Mouse (Mus musculus): ENCODE data around the gene Pdzrn3. TPM values are rescaled to one million over a fixed set of nuclear protein-coding genes. Genes with fewer than 3 reads are reported as not detected.

Gene Pdzrn3
- polyA plus RNA-seq, 1 experiment from 2014 or later: 22.9 TPM

GRCm38 (mm10) chr6:101303501-101303900 lies 74.2 kb downstream of the Pdzrn3 start:
- H3K9me3 ChIP-seq (replicated peaks): no peaks in the 10 kb centered on the region
- no peak overlapping the region for H3K27ac ChIP-seq (replicated peaks)
- H3K9ac ChIP-seq (replicated peaks): no peak overlapping the region
- peaks cover 7% of the 10 kb centered on the region for H3K4me1 ChIP-seq
- no peaks in the 10 kb centered on the region for H3K27me3 ChIP-seq (replicated peaks)
- H3K4me3 ChIP-seq (replicated peaks): no peak overlapping the region
- no peak for ATAC-seq (ENCODE audit: low FRiP score)
- no peaks in the 10 kb centered on the region for H3K36me3 ChIP-seq
- 85% methylated on average over 1 of the region's 1 CpGs for WGBS
- H3K4me2 ChIP-seq: no peak overlapping the region

GRCm38 (mm10) chr6:101301154-101301553 lies 76.5 kb downstream of the Pdzrn3 start:
- Histone ChIP-seq H3K4me2 (no peak overlapping the region), H3K4me1 (no peaks in the 10 kb centered on the region), H3K27me3 (replicated peaks) (no peaks in the 10 kb centered on the region), H3K4me3 (replicated peaks) (no peak overlapping the region), H3K27ac (replicated peaks) (no peak overlapping the region), H3K36me3 (no peaks in the 10 kb centered on the region), H3K9me3 (replicated peaks) (no peaks in the 10 kb centered on the region), H3K9ac (replicated peaks) (no peak overlapping the region)
- WGBS: 84% methylated on average over 8 of the region's 8 CpGs
- no peak for ATAC-seq (ENCODE audit: low FRiP score)

- H3K9ac ChIP-seq (replicated peaks): no peak overlapping the region
- no peaks in the 10 kb centered on the region for H3K27me3 ChIP-seq (replicated peaks)
- H3K4me1 ChIP-seq: 0 out of 2 replicates have a peak, but pooled peaks cover 5% of the 10 kb centered on the region
- H3K9me3 ChIP-seq (replicated peaks): no peaks in the 10 kb centered on the region
- no peaks in the 10 kb centered on the region for H3K36me3 ChIP-seq
- H3K27ac ChIP-seq (replicated peaks): no peak overlapping the region
- no peak overlapping the region for H3K4me3 ChIP-seq (replicated peaks)
- H3K4me2 ChIP-seq: no peak overlapping the region
- no peak for ATAC-seq (ENCODE audit: low FRiP score)
- 98% methylated on average over 2 of the region's 2 CpGs for WGBS
Observed at GRCm38 (mm10) chr6:101299434-101299833, 78.3 kb downstream of the Pdzrn3 start.

- H3K27ac ChIP-seq (replicated peaks): no peak overlapping the region
- H3K27me3 ChIP-seq (replicated peaks): no peaks in the 10 kb centered on the region
- no peak overlapping the region for H3K9ac ChIP-seq (replicated peaks)
- no peaks in the 10 kb centered on the region for H3K9me3 ChIP-seq (replicated peaks)
- ATAC-seq (ENCODE audit: low FRiP score): no peak
- 0 out of 2 replicates have a peak, but pooled peaks cover 5% of the 10 kb centered on the region for H3K4me1 ChIP-seq
- WGBS: 89% methylated on average over 15 of the region's 15 CpGs
- H3K4me3 ChIP-seq (replicated peaks): no peak overlapping the region
- no peak overlapping the region for H3K4me2 ChIP-seq
- H3K36me3 ChIP-seq: no peaks in the 10 kb centered on the region
Observed at GRCm38 (mm10) chr6:101297563-101298520, 79.9 kb downstream of the Pdzrn3 start.

GRCm38 (mm10) chr6:101296997-101297396 lies 80.7 kb downstream of the Pdzrn3 start:
- Histone ChIP-seq H3K27ac (replicated peaks) (no peak overlapping the region), H3K27me3 (replicated peaks) (no peaks in the 10 kb centered on the region), H3K36me3 (no peaks in the 10 kb centered on the region), H3K4me1 (0 out of 2 replicates have a peak, but pooled peaks cover 5% of the 10 kb centered on the region), H3K9me3 (replicated peaks) (no peaks in the 10 kb centered on the region), H3K4me3 (replicated peaks) (no peak overlapping the region), H3K9ac (replicated peaks) (no peak overlapping the region), H3K4me2 (no peak overlapping the region)
- 90% methylated on average over 8 of the region's 8 CpGs for WGBS
- ATAC-seq (ENCODE audit: low FRiP score): no peak

- no peak overlapping the region for H3K27ac ChIP-seq (replicated peaks)
- H3K4me2 ChIP-seq: no peak overlapping the region
Observed at GRCm38 (mm10) chr6:101296280-101296679, 81.4 kb downstream of the Pdzrn3 start.

GRCm38 (mm10) chr6:101293036-101293572 lies 84.6 kb downstream of the Pdzrn3 start:
- Histone ChIP-seq H3K4me3 (replicated peaks) (no peak overlapping the region), H3K9ac (replicated peaks) (no peak overlapping the region), H3K4me1 (0 out of 2 replicates have a peak, but pooled peaks cover 5% of the 10 kb centered on the region), H3K27me3 (replicated peaks) (no peaks in the 10 kb centered on the region), H3K9me3 (replicated peaks) (no peaks in the 10 kb centered on the region), H3K4me2 (no peak overlapping the region), H3K27ac (replicated peaks) (no peak overlapping the region), H3K36me3 (no peaks in the 10 kb centered on the region)
- no peak for ATAC-seq (ENCODE audit: low FRiP score)
- 90% methylated on average over 12 of the region's 12 CpGs for WGBS

More at GRCm38 (mm10) chr6:101296280-101296679, 81.4 kb downstream of the Pdzrn3 start:
- Histone ChIP-seq H3K27me3 (replicated peaks) (no peaks in the 10 kb centered on the region), H3K4me3 (replicated peaks) (no peak overlapping the region), H3K36me3 (no peaks in the 10 kb centered on the region), H3K9ac (replicated peaks) (no peak overlapping the region), H3K9me3 (replicated peaks) (no peaks in the 10 kb centered on the region), H3K4me1 (0 out of 2 replicates have a peak, but pooled peaks cover 5% of the 10 kb centered on the region)
- ATAC-seq (ENCODE audit: low FRiP score): no peak
- 43% methylated on average over 8 of the region's 8 CpGs for WGBS

- H3K9me3 ChIP-seq (replicated peaks): no peaks in the 10 kb centered on the region
- ATAC-seq (ENCODE audit: low FRiP score): no peak
- 0 out of 2 replicates have a peak, but pooled peaks cover 5% of the 10 kb centered on the region for H3K4me1 ChIP-seq
- H3K4me2 ChIP-seq: no peak overlapping the region
- H3K4me3 ChIP-seq (replicated peaks): no peak overlapping the region
- H3K27ac ChIP-seq (replicated peaks): no peak overlapping the region
- H3K27me3 ChIP-seq (replicated peaks): no peaks in the 10 kb centered on the region
- no peaks in the 10 kb centered on the region for H3K36me3 ChIP-seq
- H3K9ac ChIP-seq (replicated peaks): no peak overlapping the region
- WGBS: 84% methylated on average over 2 of the region's 2 CpGs
Observed at GRCm38 (mm10) chr6:101291944-101292343, 85.8 kb downstream of the Pdzrn3 start.

- Histone ChIP-seq H3K9me3 (replicated peaks) (no peaks in the 10 kb centered on the region), H3K4me1 (no peaks in the 10 kb centered on the region), H3K36me3 (no peaks in the 10 kb centered on the region), H3K27me3 (replicated peaks) (0 out of 2 replicates have a peak, but pooled peaks cover 3% of the 10 kb centered on the region), H3K9ac (replicated peaks) (no peak overlapping the region), H3K4me3 (replicated peaks) (no peak overlapping the region), H3K4me2 (no peak overlapping the region), H3K27ac (replicated peaks) (no peak overlapping the region)
- 87% methylated on average over 2 of the region's 2 CpGs for WGBS
- no peak for ATAC-seq (ENCODE audit: low FRiP score)
Observed at GRCm38 (mm10) chr6:101290160-101290559, 87.5 kb downstream of the Pdzrn3 start.

GRCm38 (mm10) chr6:101289428-101289827 lies 88.3 kb downstream of the Pdzrn3 start:
- 0 out of 2 replicates have a peak, but pooled peaks cover 3% of the 10 kb centered on the region for H3K27me3 ChIP-seq (replicated peaks)
- ATAC-seq (ENCODE audit: low FRiP score): no peak
- H3K9ac ChIP-seq (replicated peaks): no peak overlapping the region
- no peak overlapping the region for H3K4me2 ChIP-seq
- no peaks in the 10 kb centered on the region for H3K36me3 ChIP-seq
- H3K9me3 ChIP-seq (replicated peaks): no peaks in the 10 kb centered on the region
- 65% methylated on average over 4 of the region's 4 CpGs for WGBS
- H3K27ac ChIP-seq (replicated peaks): no peak overlapping the region
- no peak overlapping the region for H3K4me3 ChIP-seq (replicated peaks)
- H3K4me1 ChIP-seq: peaks cover 4% of the 10 kb centered on the region; the same call in 1 of the 2 replicates

- Histone ChIP-seq H3K9ac (replicated peaks) (no peak overlapping the region), H3K4me3 (replicated peaks) (no peak overlapping the region), H3K36me3 (no peaks in the 10 kb centered on the region), H3K27ac (replicated peaks) (no peak overlapping the region), H3K4me2 (no peak overlapping the region), H3K9me3 (replicated peaks) (no peaks in the 10 kb centered on the region), H3K4me1 (peaks cover 14% of the 10 kb centered on the region), H3K27me3 (replicated peaks) (0 out of 2 replicates have a peak, but pooled peaks cover 3% of the 10 kb centered on the region)
- WGBS: 55% methylated on average over 5 of the region's 5 CpGs
- no peak for ATAC-seq (ENCODE audit: low FRiP score)
Observed at GRCm38 (mm10) chr6:101287566-101288173, 90.0 kb downstream of the Pdzrn3 start.
